Mouse (Mus musculus) liver, adult (tissue): Measurements from ENCODE around the gene Car12.

ENCODE experiments used
- GATA4 ChIP-seq: IDR thresholded peaks from 2 replicates; pipeline ENCODE4 v1.6.1; 2014; ENCODE audit warnings: mild to moderate bottlenecking, low read length; ENCODE audit not compliant: insufficient replicate concordance

The Car12 gene

DNA sequence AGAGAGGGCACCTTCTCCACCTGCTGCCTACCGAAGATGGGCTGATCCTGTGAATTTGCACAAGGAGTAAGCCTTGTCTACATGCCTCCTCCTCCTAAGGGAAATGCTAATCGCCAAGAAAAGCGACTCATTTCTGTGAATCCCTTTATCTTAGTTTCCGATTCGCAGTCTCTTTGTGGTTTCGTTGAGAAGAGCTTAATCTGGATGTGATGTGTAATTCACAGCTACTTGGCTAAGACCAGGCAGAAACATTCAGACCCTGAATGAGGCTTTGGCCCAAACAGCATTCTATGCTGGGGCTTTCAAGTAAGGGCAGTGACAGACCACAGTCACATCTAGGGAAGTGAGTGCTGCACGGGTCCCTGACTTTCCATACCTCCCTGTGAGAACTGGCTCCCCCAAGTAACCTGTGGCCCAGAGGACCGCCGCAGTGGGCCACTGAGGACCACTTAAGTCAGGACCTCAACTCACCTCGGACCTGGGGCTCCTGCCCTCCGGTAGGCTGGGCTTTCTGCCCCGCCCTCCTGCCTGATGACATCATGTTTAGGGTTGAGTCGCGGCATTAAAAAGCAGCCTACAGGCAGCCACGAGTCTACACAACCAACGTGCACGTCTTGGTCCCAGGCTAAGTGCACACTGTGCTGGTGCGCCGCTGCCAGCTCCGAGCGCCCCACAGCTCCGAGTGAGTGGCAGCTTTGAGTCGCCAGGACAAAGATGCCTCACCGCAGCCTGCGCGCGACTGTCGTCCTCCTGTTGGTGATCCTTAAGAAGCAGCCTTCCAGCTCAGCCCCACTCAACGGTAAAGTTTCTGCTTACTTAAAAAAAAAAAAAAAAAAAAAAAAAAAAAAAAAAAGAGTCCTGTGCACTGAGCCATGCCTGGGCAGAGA, at the start of gene Car12:
TSS of gene Car12 (plus strand) at position 552 of the 887 bp plus-strand sequence.
- TF ChIP-seq GATA4: no peak

DNA sequence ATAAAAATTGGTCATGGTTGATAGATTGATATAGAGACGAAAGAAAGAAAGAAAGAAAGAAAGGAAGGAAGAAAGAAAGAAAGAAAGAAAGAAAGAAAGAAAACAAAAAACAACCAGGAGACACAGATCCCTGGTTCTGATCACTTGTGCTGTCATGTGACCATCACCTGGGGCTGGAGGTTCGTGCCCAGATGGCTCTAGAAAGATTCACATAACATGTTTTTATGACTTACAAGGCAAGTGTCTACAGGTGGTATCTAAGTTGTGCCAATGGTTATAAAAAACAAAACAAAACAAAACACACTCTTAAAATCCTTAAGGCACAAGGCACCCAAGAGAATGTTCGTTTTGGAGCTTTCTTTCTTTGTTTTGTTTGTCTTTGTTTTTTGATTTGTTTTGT, 49.7 kb upstream of the Car12 start:
- no peak for TF ChIP-seq GATA4

DNA sequence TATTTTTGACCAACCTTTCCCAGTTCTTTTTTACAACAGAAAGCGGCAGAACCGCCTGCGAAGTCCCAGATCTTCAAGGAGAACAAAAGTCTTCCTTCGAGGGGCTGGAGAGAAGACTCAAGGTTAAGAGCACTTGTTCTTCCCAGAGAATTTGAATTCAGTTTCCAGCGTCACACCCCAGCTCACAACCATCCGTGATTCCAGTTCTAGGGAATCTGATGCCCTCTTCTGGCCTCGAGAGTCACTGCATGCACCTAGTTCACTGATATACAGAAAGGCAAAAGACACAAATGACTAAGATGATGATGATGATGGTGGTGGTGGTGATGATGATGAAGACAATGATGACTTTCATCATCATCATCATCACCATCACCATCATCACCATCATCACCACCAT, 48.9 kb upstream of the Car12 start:
- no peak for TF ChIP-seq GATA4

DNA sequence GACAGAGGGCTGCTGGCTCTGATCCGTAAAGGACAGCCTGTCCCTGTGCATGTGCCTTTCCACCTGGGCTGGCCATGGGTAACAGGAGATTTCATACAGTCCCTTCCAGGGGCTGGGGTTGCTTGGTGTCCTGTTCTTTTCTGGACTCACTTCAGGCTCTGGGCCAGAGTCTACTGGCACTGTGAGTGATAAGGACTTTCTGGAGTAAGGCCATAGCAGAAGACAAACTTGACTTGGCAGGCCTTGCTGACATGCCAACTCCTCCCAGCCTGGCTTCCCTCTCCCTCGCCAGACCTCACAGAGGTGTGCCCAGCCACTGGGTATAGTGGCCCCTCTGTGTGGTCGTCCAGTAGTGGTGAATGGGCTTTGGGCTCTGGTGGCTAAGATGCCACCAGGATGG, 47.3 kb upstream of the Car12 start:
- TF ChIP-seq GATA4: peak; percentile 54; the same call in 1 of the 2 replicates

DNA sequence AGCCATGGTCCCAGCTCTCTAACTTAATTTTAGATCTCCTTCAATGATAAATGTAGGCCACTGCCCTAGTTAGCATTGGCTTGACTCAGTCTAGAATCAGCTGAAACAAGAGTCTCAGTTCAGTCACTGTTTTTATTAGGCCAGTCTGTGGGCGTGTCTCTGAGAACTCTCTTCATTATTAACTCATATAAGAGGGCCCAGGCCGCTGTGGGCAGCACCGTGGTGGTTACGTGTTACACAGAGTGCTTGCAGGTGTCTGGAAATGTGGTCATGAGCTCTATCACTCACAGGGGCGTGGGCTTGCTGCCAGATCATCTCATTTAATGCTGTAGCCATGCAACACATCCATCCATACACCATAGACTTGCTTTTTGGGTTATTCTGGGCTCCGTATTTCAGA, 46.4 kb upstream of the Car12 start:
- TF ChIP-seq GATA4: no peak

DNA sequence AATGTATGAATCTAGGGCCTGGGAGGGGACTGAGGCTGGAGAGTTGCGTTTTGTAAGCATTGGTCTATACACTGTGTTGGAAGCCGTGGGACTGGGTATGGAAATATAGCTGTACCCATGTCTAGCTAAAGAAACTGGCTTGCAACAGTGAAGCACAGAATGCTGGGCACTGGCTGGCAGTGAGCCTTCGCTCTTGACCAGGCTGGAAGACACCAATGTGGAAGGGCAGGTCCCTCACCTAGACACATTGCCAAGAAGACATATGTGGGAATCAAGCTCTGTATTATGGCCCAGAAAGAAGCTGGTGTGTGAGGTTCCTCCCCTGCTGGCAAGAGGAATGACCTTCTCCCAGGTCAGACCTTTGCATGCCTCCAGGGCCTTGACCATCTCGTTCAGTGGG, 45.6 kb upstream of the Car12 start:
- no peak for TF ChIP-seq GATA4

DNA sequence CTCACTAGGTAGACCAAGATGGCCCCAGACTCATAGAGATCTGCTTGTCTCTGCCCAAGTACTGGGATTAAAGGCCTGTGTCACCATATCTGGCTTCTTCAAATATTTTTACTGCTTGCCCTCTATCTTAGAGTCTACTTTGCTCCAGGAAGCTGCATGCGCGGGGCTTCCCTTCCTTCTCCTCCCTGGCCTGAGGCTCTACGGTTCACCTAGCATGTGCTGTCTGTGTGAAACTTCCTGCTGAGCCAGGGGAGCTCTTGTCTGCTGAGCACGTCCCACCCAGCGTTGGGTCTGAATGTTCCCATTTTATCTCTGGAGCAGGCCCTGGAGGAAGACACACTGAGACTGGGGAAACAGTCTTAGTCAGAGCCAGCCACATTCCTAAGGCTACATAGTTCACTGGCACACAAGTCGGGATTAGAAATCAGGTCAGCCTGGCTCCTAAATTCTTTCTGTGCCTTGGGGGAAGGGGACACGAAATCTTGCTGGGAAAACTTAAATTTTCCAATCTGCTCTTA, 43.9 kb upstream of the Car12 start:
- peak; percentile 36; the same call in 1 of the 2 replicates for TF ChIP-seq GATA4

DNA sequence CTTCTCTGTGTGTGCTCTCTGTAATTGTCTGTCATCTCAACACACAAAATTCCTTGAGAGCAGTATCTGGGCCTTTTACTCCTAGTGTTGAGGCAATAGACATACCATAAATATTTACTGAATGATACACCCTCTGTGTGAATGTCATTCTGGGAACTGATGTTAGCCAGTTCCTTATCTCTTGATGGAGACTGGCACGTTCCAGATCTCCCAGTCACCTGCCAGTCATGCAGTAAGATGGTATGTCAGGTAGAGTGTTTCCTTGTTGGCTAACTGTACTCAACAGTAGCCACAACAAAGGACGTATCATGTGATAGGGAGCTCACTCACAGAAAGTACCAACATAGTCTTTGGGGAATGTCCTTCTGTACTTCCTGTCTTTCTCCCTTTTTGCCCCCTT, 39.7 kb upstream of the Car12 start:
- no peak for TF ChIP-seq GATA4

DNA sequence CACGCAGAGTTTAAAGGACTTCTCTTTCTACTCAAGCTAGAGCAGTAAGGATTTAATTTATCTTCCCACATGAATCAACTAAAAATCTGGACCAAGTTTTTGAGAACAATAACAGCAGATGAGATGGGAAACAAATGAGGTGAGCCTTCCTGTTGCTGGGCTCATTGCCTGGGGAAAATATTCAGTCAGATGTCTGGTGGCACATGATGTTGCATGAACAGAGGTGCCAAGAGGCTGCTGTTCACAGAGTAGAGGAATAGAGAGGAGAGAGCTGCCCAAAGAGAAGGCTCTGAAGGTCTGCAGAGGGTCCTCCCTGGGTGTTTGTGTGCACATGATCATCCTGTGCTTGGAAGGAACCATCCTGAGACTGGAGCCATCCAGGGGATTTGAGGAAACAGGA, 37.9 kb upstream of the Car12 start:
- no peak for TF ChIP-seq GATA4

DNA sequence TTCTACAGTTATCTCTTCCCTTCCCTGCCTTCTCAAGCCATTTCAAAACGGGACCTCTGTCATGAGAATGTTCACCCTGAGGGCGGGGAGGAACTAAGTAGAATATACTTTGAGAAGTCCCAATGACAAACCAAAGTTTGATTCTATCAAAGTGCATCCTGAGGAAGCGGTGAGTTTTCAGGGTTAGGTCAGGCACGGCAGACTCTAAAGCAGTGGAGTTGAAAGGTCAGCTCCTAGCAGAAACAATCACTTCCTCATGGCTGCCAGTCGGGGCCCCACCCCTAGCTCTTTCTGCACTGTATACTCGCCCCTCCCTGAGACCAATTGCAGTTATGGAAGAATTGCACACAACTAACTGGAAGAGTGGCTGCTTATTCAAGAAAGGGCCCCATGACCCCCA, 33.4 kb upstream of the Car12 start:
- TF ChIP-seq GATA4: no peak

DNA sequence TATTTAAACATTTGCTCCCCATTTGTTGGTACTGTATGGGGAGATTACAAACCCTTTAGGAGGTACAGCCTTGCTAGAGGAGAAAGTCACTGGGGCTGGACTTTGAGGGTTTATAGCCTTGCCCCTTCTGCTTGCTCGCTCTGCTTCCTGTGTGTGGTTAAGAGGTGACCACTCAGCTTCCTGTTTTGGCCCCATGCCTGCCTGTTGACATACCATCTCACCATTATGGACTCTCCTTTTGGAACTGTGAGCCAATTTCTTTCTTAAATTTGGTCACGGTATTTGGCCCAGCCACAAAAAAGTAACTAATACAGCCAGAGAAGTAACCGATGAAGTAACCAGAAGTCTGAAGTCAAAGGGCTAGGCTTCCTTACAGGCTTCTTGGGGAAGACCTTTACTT, 30.7 kb upstream of the Car12 start:
- TF ChIP-seq GATA4: no peak

DNA sequence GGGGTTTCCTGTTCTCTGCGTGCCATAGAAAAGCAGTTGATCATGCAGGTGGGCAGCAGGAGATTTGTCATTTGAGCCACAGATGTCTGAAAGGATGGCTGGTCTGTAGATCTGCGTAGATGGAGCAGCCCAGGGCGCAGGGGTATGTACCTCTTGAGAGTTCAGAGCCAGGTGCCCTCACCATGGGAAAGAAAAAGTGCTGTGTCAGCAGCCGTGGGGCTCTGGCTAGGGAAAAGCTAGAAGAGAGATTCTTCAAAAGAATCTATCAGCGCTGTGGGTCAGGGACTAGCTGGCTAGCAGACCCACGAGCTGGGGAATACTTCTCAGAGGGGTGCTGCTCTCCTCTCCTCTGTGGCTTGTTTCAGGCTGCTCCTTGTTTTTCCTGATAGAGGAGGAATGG, 27.8 kb upstream of the Car12 start:
- TF ChIP-seq GATA4: no peak

DNA sequence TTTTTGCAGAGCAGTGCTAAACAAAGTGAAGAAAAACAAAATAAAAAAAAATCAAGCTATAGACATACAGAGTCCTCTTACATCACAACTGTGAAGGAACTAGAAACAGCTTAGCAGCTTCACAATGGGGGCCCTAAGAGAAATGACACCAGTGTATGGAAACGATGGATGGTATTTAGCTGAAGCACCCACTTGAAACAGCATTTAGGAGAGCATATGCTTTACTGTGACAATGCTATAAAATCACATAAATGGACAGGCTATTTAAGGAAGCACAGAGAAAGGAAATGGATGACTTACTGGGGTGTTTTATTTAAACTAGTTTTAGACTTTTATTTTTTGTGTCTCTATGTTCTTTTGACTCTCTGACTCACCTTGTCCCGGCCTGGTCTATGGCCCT, 25.8 kb upstream of the Car12 start:
- no peak for TF ChIP-seq GATA4

DNA sequence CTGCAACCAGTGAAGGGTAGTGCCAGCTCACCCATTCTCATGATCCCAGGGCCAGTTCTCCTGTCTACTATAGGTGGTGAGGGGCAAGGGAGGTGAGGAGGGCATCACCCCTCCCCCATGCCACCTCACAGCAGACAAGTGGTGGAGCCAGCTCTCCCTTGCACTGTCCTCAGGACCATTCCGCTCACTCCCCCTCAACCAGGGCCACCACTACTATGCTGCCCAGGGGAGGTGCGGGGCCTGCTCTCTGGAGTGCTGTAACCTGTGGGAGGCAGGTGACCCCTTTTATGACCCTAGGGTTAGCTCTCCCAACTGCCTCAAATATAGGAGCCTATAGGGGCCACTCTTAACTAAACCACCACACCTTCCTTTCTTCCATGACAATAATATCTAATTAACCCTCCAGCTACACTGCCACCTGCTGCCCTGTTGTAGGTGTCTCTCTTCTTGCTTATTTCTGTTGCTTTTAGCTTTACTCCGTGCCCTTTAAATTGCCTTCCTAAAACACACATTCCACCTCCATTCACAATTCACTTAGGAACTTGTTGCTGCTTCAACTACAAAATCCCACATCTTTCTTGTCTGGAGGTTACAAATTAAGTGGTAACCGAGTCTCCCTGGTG, 21.7 kb upstream of the Car12 start:
- TF ChIP-seq GATA4: no peak

DNA sequence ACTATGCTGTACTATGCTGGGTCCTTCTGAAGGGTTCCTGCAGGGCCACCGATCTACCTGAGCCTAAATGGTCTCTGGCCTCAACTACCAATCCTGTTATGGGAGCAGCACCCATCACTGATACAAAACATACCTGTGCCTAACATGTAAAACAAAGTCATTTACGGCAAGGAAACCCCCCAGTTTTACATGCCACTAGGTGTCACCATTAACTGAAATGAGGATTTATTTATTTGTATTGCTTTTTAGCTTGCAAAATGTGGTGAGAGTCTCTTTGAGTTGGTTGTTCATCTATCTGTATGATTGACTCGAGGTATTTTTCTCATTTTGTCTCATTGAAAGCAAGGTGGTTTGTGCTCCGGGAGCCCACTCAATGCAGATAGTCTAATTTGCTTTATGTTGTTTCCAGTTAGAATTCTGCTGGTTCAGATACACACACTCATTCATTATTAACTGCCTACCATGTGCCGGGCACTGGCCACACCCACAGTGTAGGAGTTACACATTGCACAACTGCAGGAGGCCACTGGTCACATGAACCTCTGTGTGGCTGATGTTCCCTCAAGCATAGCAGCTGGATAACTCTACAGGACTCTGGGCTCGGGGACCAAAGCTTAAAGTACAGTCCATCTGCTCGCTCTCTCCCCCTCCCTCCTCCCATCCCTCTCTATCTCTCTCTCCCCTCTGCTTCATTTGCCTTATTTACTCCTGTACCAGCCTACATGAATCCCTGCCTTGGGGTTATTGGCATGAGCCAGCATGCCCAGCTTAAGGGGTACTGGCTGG, 15.9 kb upstream of the Car12 start:
- no peak; the same call in 1 of the 2 replicates for TF ChIP-seq GATA4
